Mouse (Mus musculus) erythroid progenitor cell, adult 5-6 weeks (primary cell): Measurements from ENCODE around the gene Mamstr. TPM values are rescaled to one million over a fixed set of nuclear protein-coding genes. Genes with fewer than 3 reads are reported as not detected.
A peak's percentile ranks its signal among the peaks of the same experiment; 100 is the strongest.

ENCODE experiments used
- ATAC-seq: replicated peaks from 2 replicates; pipeline ENCODE4 v1.8.0; 2016; ENCODE audit warnings: moderate number of reproducible peaks, mild to moderate bottlenecking, moderate TSS enrichment, inconsistent platforms; ENCODE audit not compliant: poor library complexity, low FRiP score, severe bottlenecking
- total RNA-seq, 2 experiments: library from RNA; stranded (forward) in 1 of 2; stranded (reverse) in 1 of 2; fragments of 150-400 nt in 1 of 2; fragments of 186-747, 209-891 nt in 1 of 2; gene quantifications; 2 replicates each; pipeline versions ENCODE4 v1.2.3 to v1.2.4; 2015 to 2017; ENCODE audit warnings: low replicate concordance in 2 of 2

The Mamstr gene
- total RNA-seq (2015; ENCODE audit: low replicate concordance) (not detected in 2 replicates), total RNA-seq (2017; ENCODE audit: low replicate concordance) (not detected in 2 replicates)

DNA sequence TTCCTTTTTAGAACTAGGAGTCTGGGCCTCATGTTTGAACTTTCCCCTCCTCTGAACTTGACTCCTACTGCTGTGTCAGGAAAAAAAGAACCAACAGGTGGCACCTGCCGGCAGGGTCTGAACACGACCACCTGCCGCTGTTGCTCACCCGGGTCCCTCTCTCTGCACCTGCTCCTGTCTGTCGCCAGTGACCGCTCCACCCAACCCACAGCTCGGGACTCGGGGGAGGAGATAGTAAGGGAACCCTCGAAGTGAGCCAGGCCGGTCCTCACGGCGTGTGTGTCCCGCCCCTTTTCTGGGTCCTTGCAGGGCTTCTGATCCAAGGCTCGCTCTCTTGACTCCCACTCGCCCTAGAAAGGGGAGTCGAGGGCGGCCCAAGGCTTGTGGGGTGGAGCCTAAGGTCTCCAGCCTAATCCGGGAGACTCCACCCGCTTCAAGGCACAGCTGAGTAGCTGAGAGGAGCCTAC is at the start of gene Mamstr:
Mamstr (plus strand) TSS at position 417 of the 467 bp plus-strand sequence.
- ATAC-seq: no peak

DNA sequence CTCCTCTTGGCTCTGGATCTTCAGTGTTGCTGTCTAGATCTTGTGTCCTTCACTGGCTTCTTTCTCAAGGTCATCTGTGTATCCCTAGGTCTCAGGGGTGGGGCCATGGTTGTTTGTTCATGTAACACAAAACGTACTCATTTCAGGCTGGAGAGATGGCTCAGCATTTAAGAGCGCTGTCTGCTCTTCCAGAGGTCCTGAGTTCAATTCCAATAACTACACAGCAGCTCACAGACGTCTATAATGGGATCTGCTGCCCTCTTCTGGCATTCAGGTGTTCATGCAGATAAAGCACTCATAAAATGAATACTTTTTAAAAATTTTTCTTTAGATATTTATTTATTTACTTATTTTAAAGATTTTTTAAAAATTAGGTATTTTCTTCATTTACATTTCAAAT is 48.9 kb upstream of the Mamstr start:
- ATAC-seq: no peak

GRCm38 (mm10) chr7:45591880-45592279 is 47.9 kb upstream of the Mamstr start:
- no peak for ATAC-seq

DNA sequence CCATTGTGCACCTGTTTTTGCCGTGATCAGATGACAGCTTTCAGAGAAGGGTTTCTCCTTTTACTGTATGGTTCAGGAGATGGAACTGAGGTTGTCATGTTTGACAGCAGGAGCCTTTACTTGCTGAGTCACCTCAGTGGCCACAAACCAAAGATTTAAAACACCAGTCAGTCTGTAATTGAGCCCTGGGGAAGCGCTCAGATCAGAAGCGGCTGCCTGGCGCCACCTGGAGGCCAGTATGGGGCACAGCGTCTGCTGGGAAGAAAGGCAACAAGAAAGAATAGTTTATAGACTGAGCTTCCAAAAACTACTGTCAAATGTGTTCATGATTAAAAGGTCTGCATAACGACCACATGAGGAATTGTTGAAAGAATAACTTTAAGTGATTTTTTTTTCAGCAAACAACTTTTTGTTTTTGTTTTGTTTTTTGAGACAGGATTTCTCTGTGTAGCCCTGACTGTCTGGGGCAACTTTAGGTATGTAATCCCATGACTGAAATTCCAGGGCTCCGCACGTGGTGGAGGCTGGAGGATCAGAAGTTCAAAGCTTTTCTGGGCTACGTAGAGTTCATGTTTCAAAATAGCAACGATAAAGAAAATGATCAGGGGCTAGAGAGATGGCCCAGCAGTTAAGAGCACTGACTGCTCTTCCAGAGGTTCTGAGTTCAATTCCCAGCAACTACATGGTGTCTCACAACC is 46.5 kb upstream of the Mamstr start:
- peak; percentile 51; the same call in 1 of the 2 replicates for ATAC-seq

DNA sequence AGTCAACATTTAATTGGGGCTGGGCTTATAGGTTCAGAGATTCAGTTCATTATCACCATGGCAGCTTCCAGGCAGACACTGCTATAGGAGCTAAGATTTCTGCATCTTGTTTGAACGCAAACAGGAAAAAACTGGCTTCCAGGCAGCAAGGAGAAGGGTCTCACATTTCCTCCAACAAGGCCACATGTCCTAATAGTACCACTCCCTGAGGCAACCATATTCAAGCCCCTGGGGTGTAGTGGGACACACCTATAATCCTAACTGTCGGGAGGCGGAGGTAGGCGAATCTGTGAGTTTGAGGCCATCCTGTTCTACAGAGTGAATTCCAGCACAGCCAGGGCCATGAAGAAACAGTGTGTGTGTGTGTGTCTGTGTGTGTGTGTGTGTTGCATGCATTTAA is 44.6 kb upstream of the Mamstr start:
- no peak for ATAC-seq

DNA sequence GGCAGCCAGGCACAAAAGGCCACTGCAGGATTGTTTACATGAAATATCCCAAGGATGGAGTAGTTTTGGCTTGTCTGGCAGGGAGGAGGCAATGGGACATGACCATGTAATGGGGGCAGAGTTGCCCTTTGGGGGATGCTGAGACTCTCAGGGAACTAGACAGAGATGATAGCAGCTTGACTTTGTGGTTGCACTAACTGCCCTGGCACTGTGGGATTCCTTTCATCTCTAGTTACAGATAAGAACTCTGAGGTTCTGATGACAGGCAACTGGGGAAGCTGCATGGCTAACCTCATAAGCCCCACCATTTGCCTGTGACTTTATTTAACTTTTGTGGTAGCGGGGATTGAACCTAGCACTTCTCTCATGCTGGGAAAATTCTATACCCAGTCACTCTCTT is 43.7 kb upstream of the Mamstr start:
- ATAC-seq: no peak

GRCm38 (mm10) chr7:45597013-45597412 is 42.8 kb upstream of the Mamstr start:
- no peak for ATAC-seq

- no peak for ATAC-seq
Measured at GRCm38 (mm10) chr7:45597527-45597926, 42.2 kb upstream of the Mamstr start.

GRCm38 (mm10) chr7:45598960-45599879 is 40.6 kb upstream of the Mamstr start:
- no peak for ATAC-seq

- ATAC-seq: no peak
Measured at GRCm38 (mm10) chr7:45605704-45606289, 34.0 kb upstream of the Mamstr start.

GRCm38 (mm10) chr7:45609511-45609910 is 30.3 kb upstream of the Mamstr start:
- no peak for ATAC-seq

- no peak for ATAC-seq
Measured at GRCm38 (mm10) chr7:45616277-45616676, 23.5 kb upstream of the Mamstr start.

DNA sequence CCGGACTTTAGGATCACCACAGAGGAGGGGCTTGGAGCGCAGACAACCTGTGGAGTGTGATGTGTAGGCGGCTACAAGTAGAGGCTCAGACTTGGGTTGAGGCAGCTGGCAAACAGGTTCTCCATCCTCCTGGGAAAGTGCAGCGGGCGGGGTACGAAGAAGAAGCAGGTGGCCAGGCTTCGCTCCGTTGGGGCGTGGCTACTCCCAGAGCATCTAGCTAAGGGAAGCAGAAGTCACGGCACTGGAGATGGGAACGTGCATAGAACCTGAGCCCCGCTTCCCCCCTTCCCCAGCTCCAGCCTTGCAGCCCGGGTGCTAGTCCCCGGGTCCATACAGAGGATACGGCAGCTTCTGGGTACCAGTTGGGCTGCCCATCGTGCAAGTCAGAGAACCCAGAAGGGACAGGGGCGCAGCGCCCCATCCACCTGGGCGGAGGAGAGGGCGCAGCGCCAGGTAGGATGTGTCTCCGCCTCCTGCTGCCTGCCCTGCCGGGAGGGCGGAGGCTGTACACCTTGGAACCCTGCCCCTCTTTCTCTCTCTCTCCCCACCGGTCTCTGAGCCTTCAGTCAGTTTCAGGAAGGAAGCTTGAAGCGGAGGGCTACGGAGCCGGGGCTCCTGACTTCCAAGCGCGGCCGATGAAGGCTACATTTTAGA is 22.6 kb upstream of the Mamstr start, which contains the start of gene Fut1:
Fut1 (plus strand) TSS at position 248 of the 654 bp plus-strand sequence.
- ATAC-seq: no peak

- ATAC-seq: no peak
Measured at GRCm38 (mm10) chr7:45618316-45618715, 21.5 kb upstream of the Mamstr start.

- ATAC-seq: no peak
Measured at GRCm38 (mm10) chr7:45619592-45619991, 20.2 kb upstream of the Mamstr start.

GRCm38 (mm10) chr7:45621443-45621842 is 18.3 kb upstream of the Mamstr start, which contains the start of gene Izumo1:
Gene Izumo1 (plus strand): TSS chr7:45621811.
- no peak for ATAC-seq

DNA sequence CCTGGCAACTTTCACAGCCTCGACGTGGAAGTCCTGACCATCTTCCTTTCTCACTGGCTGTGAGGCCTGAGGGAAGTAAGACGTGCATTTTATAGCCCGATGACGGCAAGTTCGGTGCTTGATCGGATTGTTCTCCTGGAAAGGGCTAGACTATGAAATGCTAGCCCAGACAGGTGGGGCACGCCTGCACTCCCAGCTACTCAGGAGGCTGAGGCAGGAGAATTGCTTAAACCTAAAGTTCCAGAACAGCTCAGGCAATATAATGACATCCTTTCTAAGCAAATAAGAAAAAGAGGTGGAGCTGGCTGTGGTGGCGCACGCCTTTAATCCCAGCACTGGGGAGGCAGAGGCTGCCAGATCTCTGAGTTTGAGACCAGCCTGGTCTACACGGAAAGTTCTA is 16.3 kb upstream of the Mamstr start:
- ATAC-seq: no peak

DNA sequence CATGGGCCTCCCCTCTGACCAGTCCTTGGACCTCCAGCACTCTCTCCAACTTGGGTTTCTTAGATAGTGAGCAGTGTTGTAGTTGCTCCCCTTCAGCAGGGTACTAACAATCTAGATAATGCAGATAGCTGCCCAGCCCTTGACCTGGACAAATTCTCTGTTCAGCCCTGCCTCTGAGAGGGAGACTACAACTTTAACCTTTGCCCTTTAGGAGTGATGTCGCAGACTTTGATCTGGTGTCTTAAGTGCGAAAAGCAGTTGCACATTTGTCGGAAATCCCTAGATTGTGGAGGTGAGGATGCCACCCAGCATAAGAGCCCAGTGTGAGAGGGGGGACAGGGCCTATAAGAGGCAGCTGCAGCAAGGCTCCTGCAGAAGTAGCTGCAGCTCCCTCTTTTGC is 15.1 kb upstream of the Mamstr start:
- no peak for ATAC-seq

GRCm38 (mm10) chr7:45625481-45625880 is 14.3 kb upstream of the Mamstr start:
- ATAC-seq: no peak

DNA sequence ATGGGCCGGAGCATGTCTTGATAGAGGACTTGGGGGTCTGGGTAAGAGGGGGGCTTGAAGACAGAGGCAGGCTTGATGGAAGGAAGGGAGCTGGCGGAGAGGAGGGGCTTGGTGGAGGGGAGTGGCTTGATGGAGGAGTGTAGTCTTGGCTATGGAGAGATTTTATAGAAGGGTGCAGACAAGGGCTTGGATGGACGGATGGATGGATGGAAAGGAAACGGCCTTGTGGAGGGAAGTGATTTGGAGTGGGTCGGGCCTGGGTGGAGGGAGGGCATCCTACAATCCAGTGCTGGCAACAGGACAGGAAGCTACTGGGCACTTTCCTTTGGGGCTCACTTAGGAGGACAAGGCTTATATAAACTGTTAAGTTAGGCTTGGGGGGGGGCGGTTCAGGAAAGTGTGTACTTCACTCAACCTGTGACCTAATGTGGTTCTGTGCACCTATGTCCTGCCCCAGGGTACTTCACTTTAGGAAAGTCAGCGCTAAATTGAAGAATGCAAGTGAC is 13.2 kb upstream of the Mamstr start:
- no peak for ATAC-seq
